Mouse (Mus musculus) cerebellum, postnatal 14 days (tissue): ENCODE data around the gene Nxf1.
A peak's percentile ranks its signal among the peaks of the same experiment; 100 is the strongest.
"Not testable (repeated sequence)": the region's sequence is repeated elsewhere in the genome, so short reads cannot be mapped to it uniquely, and the experiment has no call there.

ENCODE experiments used
- DNase-seq, 2 experiments: peaks; one replicate each; pipeline ENCODE4 v3.0.0; 2021; ENCODE audit warnings: mixed read lengths in 2 of 2

The Nxf1 gene

DNA sequence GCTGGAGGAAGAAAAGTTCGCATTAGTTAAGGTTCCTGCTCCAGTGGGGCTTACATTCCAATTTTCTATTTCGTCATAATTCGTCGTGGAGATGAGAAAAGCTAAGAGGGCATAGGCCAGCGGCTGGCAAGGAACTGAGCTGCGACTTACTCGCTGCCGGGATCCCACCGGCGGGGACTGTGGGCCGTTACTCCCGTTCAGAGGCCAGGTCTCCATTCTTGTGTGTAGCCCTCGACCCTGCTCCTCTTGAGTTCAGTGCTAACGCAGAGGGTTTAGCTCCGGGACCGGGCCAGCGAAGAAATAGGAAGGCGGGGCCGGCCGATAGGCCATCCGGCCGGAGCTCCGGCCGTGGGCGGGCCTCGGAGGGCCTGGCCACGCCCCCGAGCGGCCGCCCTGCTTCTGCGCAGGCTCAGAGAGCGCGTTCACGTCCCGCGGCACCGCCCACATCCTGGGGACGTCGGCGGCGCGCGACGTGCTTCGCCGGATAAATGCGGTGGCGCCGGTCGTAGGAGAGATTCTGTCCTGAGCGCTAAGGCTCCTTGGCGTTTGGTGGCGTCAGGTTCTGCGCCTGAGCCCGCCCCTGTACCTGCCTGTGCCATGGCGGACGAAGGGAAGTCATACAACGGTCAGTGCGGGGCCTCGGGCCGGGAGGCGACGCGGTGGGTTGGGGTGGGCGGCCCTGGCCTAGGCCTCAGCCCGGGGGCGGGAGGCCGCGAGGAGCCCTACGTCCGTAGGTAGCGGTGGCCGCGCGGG, at the start of gene Nxf1:
Nxf1 (plus strand) TSS at position 439 of the 753 bp plus-strand sequence.
- peak; percentile 97 for DNase-seq

DNA sequence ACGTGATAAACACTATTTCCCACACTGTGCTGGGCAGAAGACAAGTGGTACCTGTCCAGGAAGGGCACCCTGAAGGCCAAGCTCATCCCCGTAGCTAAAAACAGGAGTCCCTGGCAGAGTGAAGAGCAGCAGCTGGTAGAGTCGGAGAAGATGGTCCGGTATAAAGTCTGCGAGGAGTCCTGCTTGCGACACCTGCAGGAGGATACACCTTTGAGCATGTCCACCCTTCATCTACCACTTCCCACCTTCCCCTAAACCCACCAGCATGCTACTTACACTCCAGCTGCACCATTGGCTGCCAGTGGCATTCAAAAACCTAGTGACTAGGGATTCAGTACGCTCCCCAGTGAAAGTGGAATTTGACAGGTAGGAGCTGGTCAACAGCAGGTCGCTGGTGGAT, 47.9 kb upstream of the Nxf1 start:
- no peak for DNase-seq

- DNase-seq, result no peak
Observed at GRCm38 (mm10) chr19:8710057-8710456, 46.8 kb upstream of the Nxf1 start.

GRCm38 (mm10) chr19:8711506-8711905, 45.4 kb upstream of the Nxf1 start:
- DNase-seq, result no peak

DNA sequence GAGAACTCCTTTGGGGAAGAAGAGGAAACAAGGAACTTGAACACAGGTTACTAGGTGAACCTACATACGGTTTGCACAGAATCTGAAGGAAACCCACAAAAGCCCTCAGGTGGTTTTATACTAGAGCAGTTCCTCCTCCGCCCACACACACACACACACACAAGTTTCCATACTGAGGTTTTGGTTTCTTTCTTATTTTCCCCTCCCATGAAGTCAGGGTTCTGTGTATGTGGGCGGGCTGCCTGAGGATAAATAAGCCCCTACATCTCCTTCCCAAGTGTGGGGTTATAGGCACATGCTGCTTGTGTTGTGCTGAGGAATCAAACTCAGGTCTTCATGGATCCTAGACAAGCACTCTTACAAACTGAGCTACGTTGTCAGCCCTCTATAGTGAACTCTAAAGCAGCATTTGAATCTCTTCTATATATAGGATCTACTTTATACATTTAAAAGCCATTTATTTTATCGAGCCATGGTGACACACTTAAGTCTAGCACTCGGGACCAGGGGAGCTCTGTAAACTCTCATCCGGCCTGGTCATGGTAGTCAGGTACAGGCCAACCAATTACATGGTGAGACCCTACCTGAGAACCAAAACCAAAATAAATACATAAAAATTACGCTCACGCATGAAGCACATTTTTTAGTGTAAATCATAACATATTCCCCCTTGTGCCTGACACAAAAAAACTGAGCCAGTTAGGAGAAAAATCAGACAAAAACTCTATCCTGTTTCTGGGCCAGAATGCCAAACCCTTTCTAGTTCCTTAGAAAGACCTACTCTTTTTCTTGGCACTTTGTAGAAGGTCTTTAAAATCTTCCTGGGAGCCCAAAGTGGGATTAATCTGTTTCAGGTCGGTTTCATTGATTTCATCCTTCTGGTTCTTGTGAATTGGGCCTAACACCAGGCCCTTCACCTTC, 44.7 kb upstream of the Nxf1 start:
- DNase-seq, result no peak

- peak; percentile 60 to 79 for DNase-seq
Observed at GRCm38 (mm10) chr19:8712870-8713305, 44.0 kb upstream of the Nxf1 start.

DNA sequence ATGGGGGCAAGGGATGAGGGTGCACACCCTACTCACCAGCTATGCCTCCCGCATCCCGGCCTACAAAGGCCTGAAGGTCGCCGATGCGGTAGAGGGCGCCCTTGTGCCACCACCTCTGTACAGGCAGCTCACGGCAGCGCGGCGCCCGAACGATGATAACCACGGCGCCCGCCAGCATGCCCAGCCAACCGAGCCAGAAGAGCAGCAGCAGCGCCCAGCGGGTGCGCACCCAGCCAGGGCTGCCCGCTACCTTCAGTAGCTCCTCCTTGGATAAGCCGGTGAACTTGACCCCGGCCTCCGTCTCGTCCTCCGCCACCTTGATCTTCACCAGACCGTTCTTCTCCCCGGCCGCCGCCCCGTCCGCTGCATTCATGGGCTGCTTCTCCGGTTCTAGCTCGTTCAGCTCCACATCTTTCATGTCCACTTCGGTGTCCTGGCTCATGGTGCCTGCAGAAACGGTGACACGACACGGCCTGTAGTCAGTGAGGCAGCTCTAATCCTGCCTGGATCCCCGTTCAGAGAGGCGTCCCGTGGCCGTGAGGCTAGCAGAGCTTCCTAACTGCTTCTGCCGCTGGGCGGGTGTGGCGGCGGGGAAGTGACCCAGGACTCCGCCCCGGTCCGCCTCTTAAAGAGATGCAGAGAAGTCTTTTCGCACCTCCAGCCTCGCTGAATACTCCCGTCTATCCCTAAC, 43.4 kb upstream of the Nxf1 start:
- DNase-seq, result peak; percentile 96 to 97

GRCm38 (mm10) chr19:8713997-8714652, 42.7 kb upstream of the Nxf1 start:
- no peak for DNase-seq

GRCm38 (mm10) chr19:8714653-8715481, 42.0 kb upstream of the Nxf1 start:
- peak; percentile 22 to 36 for DNase-seq

- DNase-seq, result no peak
Observed at GRCm38 (mm10) chr19:8715868-8716766, 40.8 kb upstream of the Nxf1 start.

DNA sequence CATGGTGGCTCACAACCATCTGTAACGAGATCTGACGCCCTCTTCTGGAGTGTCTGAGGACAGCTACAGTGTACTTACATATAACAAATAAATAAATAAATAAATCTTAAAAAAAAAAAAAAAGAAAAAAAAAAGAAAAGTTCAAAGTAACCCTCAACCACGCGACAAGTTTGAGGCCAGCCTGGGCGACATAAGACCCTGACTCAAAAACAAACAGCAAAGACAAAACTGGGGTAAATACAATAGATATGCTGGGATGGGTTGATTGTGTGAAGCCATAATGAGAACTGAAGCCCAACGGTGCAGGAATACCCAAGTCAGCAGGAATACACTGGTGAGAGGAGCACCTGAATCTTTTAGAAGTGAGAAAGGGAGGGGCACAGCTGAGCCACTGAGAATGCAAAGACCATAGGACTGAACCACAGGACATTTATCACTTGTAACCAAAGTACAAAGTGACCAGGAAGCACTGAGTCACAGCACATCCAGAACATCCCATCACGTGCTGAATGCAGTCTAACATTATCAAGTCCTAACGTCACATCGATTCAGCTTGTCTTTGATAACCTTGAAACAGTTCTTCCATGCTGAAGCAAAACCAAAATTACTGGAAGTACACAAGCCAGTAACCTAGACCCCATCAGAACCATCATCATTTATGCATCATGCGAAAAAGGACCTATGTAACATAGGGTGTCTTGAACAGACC, 40.0 kb upstream of the Nxf1 start:
- DNase-seq, result no peak

DNA sequence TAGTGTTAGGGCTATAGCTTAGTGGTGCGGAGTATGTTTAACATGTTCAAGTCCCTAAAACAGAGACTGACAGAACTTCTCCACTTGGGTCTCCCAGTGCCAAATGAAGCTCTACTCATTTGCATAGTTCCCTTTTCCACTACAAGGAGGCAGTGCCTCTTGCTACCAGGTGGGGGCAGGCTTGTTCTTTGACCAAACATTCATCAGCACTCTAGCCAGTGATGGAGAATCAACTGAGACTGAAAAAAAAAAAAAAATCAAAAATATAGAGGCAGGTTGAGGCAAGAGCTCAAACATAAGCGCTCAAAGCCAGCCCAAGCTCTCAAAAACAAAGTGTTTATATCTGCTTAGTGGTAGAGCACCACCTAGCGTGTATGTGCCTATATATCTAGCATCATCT, 38.5 kb upstream of the Nxf1 start:
- DNase-seq, result peak; percentile 70 to 72

DNA sequence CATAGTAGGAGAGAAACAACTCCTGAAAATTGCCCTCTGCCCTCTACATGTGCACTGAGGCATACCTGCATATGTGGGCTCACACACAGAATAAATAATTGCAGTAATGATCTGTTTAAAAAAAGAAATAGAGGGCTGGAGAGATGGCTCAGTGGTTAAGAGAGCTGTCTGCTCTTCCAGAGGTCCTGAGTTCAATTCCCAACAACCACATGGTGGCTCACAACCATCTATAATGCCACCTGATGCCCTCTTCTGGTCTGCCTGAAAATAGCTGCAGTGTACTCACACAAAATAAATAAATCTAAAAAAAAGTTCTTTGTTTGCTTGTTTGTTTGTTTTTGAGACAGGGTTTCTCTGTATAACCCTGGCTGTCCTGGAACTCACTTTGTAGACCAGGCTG, 37.8 kb upstream of the Nxf1 start:
- not testable (repeated sequence) for DNase-seq

GRCm38 (mm10) chr19:8721378-8721777, 35.5 kb upstream of the Nxf1 start:
- DNase-seq, result no peak

DNA sequence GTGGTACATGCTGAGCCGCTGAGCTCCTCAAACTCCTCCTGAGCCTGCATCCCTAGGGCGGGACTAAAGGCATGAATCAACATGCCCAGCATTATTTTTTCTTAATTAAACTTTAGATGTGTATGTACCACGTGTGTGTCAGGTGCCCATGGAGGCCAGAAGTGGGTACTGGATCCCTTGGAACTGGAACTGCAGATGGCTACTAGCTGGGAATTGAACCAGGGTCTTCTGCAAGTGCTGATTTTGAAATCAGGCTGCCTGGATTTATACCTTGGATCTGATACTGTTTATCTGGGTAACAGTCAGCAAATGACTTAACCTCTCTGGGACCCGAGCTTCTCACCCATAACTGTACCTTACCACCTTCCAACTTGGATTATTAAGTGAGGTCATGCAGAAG, 34.9 kb upstream of the Nxf1 start:
- no peak for DNase-seq

- DNase-seq, result no peak
Observed at GRCm38 (mm10) chr19:8722559-8722906, 34.3 kb upstream of the Nxf1 start.

DNA sequence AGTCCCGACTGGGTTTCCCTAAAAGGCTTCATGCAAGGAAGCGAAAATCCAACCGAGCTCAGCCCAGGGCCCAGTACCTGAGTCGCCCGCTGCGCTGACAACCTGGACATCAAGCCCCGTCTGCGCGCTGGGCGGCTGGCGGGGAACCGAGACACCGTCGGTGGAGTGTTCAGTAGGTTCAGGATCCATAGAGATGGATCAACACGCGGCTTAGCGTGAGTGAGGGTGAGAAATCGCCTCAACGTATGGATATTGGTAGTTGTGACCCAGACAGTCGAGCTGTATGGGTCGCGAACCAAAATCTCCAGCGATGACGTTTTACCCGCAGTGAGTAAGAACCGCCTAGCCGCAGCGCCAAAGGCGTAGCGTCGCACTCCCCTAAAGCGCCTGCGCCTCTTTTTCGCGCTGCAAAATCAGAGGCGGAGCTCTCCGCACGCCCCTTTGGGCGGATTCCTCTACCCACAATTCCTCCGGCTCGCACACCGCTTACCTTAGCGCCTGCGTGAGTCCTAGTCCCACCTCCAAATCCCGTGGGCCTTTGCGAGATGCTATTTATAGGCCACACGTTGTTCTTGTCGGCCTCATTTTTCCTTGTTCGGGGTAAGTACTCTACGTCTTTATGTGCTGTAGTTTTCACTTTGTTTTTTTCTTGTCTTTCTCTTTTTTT, 33.8 kb upstream of the Nxf1 start, which contains the start of gene Slc3a2:
Slc3a2 (minus strand) TSS at position 463 of the 667 bp plus-strand sequence.
- DNase-seq, result peak; percentile 94 to 96

DNA sequence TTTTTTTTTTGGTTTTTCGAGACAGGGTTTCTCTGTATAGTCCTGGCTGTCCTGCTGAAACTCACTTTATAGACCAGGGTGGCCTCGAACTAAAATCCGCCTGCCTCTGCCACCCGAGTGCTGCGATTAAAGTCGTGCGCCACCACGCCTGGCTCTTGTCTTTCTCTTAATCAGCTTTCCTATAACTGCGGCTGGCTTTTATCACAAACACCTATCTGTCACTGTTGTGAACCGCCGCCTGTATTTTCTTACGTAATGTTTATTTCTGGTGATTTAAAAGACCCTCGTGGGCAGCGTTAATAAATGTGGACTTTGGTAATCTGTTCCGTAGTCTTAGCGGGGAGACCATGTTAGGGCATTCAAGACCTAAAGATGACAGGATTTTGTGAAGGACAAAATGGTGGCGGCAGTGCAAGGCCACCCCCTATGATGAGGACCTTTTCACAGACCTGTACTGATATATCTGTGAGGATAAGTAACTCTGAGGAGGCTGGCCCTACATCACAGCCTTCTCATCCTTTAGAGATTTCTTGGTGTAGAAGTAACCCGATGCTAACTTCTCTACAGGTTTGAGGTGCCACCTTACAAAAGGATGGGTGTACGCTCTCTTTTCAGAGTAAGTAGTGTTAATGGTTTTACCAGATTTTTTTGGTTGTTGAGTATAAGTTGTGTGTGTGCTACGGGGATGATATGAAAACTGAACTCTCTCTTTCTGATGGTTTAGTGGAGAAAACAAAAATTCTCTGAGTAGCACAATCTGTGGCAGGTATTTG, 33.1 kb upstream of the Nxf1 start:
- peak; percentile 32 to 41 for DNase-seq

GRCm38 (mm10) chr19:8724392-8724791, 32.5 kb upstream of the Nxf1 start:
- no peak for DNase-seq
